Mouse (Mus musculus) kidney, postnatal 10 days (tissue): ENCODE measurements around the gene 9630041A04Rik.

Experiments
- DNase-seq: peaks from one replicate; pipeline ENCODE4 v3.0.0; 2021; ENCODE audit warnings: mixed read lengths

Gene 9630041A04Rik

DNA sequence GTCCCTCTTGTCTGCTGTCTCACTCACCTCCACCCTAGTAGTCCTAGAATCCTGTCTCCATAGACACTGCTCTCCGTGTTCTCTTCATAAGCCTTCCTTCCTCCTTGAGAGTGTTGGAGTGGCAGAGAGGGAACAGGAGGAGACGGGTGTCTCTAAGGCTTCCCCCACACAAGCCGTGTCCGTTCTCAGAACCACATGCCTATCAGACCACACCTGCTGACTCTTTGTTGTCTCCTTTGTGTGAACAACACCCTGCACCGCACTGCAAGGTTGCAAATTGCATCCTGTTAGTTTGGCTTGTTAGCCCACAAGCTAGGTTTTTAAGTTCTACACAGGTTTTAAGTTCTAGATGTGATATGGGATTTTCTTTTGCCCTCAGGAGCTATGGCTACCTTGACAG is 57.7 kb downstream of the 9630041A04Rik start:
- no peak for DNase-seq

DNA sequence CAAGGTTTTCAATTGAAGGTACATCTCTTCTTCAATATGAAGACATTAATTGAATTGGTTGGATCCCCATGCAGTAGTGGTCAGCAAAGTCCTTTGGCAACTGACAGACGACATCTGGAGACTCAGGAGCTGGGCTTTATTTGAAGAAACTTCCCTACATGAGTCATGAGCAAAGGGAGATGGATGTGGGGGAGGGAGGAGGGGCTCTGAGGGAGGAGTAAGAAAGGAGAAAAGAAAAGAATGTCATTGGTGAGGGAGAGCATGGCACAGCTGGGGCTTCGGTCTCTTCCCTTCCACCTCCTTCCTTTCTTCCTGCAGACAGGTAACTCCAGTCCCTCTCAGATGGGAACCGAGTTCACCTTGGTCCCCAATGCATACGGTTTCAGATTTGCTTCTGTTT is 61.2 kb downstream of the 9630041A04Rik start:
- no peak for DNase-seq

DNA sequence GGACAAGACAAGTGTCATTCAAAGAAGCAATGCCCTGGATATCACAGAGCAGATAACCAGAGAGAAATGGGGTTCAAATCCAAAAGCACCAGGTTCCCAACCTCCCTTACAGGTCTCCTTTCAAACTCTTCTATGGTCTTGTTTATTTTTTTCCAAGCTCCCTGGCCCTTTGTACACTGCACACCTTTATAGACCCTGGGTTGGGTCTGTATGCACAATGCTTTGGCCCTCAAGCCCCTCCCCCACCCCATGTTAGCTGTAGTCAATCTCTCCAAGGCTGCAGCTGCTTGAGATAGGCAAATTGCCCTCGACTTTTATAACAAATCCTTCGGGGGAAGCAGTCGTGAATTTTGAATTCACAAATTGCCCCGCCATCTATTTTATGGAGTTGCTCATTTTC is 63.2 kb downstream of the 9630041A04Rik start:
- no peak for DNase-seq

DNA sequence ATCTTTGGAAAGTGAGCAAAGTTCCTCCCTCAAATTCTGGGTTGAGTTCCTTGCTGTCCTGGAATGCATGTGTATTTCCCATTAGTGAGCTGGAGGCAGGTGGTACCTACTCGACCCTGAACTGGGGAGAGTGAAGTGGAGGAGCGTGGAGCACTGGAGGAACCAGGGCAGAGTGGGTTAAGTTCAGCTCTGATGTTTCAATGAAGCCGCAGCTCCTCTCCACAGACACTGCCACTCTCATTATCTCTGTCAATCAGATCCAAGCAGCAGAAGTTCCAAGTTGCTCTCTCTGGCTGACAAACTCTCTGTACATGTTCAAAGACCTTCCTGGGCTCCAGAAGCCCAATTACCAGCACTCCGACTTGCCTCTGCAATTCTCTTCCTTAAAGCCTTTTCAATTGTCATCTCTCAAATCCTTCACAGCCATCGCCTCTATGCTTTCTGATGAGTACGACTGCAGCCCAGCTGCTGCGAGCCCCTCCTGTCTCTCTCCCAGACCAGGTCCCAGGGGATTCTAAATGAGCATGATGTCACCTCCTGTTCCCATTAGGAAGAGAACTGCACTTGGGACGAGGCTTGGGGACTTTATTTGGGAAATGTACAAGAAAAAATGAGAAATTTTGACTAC is 72.4 kb downstream of the 9630041A04Rik start:
- no peak for DNase-seq

DNA sequence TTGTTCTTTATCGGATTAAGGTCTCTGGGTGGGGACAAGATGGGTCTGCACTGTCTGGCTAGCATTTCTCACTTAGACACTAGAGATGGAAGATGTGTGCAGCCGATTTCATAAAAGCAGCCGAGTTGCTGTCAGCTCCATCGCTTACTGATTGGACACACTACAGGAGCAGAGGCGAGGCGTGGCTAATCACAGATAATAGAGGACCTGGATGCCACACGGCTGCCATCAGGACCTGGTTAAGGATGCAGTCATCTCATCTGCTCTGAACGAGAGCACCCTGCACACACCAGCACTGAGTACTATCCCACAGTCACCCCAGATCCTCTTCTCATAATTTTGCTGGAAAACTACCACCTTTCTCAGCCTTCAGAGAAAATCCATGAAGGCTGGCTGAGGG is 73.2 kb downstream of the 9630041A04Rik start:
- DNase-seq: no peak

DNA sequence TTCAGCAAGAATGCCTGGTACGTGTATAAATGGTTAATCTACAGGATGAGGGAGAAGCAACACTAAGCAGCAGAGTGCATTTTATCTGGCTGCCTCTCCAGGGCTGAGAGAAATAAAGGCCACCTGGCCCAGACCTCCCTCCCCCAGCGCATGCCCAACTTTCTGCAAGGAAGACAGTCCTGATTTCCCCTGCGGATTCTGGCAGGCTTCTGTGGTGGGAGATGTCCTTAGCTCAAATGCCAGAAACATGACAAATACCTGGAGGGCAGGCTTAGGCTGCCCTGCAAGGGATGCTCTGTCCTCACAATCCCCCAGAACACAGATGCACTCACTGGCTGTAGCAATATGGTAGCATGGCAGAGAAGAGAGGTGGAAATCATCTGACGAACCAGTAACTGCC is 76.4 kb downstream of the 9630041A04Rik start:
- no peak for DNase-seq

DNA sequence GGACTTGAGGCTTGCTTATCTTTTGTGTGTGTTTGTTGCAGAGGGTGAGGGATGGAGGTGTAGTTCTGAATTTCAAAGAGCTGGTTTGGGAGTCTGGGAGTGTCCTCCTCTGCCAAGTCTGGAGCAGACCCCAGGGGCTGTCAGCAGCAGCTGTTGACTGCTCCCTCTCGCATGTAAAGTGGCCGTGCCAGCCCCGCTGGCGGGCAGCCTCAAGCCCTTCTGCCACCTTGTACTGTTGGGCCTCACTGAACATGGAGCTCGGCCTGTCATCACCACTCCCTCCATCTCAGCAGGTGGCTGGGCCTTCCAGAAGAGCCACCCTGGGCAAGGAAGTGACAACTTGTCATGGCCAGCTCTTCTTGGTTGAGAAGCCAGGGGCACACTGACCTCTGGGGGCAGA is 77.4 kb downstream of the 9630041A04Rik start:
- DNase-seq: no peak

DNA sequence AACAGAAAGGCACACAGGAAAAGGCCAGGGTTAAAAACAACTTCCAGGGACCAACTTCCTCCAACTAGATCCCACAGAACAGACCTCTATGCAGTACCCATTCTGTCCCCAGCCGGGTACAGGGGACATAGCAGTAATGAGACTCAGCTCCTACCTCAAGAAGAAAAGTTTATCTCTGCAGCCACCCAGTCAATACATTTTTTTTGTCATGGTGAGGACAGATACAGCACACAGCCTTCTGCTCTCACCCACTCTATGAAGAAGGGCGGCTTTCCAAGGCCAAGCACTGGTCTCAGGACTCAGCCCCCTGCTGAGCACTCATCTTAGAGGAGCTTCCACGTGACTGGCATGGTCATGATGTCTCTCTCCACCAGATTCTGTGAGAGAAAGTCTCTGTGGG is 78.5 kb downstream of the 9630041A04Rik start:
- no peak for DNase-seq

DNA sequence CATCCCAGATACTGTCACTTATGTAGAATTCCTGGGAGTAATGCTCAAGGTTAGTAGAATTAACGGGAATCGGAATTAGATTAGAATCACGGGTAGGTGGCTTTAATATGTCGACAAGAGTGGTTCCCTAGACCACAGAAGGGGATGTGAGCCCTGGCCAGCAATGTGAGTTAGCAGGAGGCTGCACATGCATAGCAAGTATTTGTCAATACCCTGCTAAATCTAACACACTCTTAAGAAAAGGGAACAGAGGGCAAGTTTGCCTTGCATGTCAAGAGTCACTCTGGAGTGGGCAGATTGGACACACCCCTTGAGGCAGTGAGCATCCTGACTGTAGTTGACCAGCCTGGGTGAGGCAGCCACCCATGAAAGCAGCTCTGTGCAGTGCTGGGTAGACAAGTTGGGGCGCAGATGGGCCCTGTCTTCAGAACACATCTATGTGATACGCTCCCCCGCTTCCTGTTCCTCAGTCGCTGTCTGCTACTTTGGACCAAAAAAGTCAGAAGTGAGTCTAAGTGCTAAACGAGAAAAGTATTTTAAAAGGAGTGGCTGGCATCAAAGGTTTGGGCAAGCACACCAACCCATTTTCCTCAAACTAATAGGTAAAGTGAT is 80.5 kb downstream of the 9630041A04Rik start:
- no peak for DNase-seq

DNA sequence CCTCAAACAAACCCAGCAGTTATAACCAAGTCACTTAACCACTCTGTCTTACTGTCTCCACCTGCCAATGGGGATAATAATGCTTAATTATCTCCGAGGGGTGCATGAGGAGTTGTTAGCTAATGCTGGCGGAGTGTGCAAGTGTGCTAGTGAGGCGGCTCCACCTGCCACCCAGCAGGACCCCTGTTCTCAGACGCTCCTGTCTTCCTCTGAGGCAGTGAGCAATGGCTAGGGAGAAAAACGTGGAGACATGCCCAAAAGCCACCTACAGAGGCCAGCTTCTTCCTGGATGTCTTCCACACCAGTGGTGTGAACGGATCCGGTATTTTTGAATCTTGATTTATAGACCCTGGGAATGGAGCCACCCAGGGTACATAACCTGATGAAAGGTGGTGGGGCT is 83.7 kb downstream of the 9630041A04Rik start:
- no peak for DNase-seq

DNA sequence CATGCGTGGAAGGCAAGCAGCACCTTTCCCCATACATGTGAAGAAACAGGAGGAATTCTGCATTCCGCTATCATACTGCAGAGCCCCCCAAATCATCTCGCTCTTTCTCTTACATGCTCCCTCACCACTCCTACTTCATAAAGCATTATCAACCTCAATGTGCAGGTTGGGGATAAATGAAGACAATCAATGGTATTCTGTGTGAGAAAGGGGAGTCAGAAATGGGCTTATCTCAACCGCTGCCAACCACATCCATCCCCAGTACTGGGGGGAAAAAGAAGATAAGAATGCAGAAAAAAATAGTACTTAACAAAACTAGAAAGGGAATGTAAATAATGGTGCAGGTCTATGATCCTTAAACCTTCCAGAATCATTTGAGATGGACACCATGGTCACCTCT is 84.2 kb downstream of the 9630041A04Rik start:
- DNase-seq: no peak

DNA sequence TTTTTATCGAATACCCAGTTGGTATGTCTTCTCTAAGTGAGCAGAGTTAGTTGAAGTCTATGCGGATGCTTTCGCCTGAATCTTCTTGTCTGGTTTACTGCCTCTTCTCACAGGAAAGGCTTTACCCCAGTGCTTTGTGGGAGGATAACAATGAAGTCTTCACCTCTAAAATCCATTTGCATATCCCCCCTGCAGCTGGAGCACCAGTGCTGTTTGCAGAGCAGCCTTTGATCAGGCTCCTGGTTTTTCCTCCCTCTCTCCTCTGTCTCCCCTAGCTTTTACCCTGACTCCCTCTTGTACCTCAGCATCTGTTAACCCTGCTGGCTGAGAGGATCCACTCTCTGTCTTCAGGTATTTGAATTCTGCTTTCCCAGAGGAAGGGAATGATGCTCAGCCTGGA is 88.5 kb downstream of the 9630041A04Rik start:
- no peak for DNase-seq

DNA sequence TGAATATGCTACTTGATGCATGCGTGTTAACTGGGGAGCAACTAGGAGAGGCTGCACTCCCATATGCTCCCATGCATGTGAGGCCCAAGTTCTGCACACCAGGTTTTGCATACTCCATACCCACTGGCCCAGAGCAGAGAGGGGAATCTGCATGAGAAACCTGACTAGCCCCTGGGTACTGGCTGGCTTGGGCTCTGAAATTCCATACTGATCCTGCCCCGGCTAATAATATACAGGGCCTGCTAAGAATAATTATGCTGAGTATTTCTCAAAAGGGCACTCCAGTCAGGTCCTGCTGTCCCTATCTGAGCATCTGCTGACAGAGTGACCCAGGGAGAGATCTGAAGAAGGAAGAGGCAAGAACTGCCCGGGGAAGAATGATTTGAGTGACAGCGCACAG is 92.9 kb downstream of the 9630041A04Rik start:
- no peak for DNase-seq

DNA sequence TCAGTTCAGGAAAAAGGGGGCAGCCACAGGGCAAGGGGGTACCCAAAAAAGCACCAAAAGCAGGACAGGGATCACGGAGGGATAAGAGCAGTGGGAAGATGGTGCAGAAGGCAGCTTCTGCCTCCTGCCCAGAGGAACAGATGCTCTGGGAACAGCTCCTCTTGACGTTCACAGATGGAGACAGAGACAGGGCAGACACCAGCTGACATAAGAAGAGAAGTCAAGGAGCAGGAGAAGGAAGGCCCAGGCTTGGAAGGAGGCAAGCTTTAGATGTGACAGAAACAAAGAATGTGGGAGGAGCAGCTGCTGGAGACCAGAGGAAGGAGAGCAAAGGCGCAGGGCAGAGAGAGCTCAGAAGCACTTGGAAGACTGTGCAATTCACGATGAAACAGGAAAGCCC is 94.6 kb downstream of the 9630041A04Rik start:
- DNase-seq: no peak

DNA sequence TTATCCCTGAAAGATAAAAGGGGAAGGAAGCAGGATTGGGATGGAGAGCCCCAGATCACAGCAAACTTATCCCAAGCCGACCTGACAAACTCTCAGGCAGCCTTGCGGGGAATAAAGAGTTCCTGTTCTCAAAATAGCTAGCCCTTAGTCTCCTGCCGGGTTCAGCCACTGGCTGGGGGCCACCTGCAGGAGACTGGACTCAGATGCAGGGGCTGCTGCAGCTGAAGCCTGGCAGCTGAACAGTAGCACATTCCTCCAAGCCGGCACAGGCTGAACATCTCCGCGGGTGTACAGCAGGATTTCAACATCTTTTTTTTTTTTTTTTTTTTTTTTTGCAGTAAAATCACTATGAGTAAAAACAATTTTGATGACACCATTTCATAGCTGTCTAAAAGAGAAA is 110.2 kb downstream of the 9630041A04Rik start:
- peak; percentile 12 for DNase-seq

DNA sequence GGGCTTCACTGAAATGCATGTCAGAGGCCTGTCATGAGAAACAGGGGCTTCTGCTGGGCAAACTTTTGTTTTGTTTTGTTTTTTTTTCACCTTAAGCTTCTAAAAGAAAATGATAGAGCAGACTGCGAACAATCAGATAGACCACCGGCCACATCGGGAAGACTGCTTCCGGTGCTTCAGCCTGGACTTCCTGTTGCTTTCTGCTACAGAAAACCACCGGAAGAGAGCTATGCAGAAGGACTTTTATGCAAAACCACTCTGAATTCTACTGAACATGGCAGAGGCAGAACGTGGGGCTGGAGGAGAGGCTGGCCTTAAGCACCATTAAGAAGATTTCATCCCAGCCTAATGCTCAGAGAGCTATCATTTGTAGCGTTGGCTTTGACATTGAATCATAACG is 110.7 kb downstream of the 9630041A04Rik start:
- peak; percentile 9 for DNase-seq

DNA sequence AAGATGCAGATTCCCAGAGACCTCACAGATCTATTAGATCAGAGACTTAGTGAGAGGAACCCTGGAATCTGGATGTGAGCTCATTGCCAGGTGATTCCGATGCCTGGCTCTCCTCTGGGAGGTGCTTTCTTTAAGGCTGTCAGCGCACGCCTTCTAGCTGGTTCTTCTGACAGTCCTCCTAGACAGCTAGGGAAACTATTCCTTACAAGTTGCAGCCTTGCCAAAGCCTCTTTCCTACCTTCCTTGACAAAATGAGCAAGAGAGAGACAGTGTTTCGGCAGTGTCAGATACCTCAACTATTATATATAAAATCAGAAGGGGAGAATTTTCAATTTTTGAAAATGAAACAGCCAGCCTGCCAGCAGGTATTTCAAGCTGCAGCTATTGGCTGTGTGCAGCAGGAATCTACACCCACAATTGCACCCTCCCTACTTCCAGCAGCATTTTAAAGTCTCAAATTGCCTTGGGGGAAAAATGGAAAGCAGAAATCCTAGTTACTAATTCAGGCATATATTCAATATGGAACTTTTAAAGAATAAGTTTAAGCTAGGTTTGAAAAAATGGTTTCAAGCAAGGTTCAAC is 115.3 kb downstream of the 9630041A04Rik start:
- no peak for DNase-seq

DNA sequence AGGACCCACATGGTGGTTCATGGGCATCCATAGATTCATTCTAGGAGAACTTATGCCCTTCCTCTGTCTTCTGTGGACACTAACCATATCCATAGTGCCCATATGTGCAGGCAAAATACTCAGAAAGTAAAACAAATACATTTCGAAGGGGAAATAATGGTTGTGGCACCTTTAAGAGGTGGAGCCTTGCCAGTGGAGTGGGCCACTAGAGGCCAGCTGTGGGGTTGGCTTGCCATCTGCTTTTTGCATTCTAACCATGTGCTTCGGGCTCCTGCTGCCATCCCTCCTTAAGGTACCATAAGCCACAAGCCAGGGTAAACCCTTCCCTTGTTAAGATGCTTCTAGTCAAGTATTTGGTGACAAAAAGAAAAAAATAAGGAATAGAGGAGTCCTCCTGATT is 119.5 kb downstream of the 9630041A04Rik start:
- DNase-seq: no peak

DNA sequence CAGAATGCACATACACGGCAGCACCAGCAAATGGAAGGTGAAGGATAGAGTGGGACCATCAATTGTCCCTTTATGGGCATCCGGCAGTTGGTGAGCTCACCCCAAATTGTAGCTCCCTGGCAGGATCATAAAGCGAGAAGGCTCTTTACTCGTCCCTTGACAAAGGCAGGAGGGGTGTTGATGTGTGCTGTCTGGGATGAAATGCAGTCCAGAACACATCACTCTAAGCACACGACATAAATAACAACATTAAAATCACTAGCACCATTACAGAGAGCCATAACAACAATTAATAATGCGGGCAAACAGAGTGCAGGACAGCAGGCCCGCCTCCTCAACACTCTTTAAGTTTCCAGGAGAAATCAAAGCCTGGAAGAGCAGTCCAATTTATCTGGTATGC is 120.7 kb downstream of the 9630041A04Rik start:
- DNase-seq: no peak

DNA sequence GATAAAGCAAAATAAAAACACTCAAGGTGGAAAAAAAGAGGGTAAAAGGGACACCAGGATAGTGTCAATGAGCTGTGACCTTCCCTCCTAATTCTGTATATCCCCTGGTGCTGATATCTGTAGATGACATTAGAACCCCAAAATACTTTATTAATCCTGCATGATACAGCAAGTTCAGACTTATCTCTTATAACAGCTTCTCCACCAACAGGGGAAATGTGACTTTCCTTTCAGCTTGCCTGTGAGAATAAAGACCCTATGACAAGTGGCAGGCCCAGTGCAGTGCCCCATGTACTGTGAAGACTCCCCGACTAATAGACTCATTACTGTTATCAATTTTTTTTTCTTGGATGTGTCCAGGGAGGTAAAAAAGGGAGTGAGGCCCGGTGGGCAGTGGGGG is 125.3 kb downstream of the 9630041A04Rik start:
- DNase-seq: no peak

DNA sequence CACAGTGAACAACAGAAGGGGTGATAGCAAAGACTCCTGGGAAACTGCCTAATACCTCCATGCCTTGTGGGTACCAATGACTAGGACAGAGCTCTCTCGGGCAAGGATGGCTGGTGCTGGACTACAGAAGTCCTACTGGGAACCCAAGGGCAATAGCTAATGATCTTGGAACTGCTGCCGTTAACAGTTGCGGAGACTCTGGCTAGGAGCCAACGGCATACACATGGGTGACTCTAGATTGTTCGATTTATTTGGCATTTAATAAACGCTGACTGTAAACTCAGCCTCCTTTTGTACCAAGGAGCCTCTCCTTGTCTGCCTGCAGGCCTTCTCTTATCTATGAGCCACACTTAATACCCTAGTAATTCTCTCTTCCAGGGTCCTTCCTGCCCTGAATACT is 128.4 kb downstream of the 9630041A04Rik start:
- no peak for DNase-seq

DNA sequence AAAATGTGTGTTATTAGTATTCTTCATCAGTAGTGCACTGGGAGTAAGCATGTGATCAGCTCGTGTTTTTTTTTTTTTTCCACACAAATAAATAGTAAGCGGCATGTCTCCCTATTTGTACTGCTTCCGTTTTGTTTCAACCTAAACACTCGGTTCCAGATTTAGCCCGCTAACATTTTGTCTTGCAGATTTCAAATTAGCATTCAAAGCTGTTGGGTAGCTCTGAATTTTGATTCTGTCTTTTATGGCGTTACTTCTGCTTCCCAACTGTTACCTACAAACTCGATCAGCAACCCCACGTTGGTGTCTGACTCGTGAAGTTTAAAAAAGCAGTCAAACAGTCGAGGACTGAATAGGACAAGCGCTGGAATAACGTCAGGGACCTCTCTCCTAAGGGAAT is 129.2 kb downstream of the 9630041A04Rik start:
- no peak for DNase-seq
